Mouse (Mus musculus) lung, adult 2 months (tissue): ENCODE measurements around the gene Klk11.

Source experiments
- CTCF ChIP-seq: fragments of 200-500 bp; IDR thresholded peaks from 2 replicates; pipeline ENCODE4 v1.5.1; 2011; ENCODE audit warnings: mild to moderate bottlenecking, low read length, control low read depth; ENCODE audit not compliant: insufficient read depth
- POLR2A ChIP-seq: fragments of 200-500 bp; IDR thresholded peaks from 2 replicates; pipeline ENCODE4 v1.6.1; 2011; ENCODE audit warnings: low read depth, mild to moderate bottlenecking, control low read depth, low read length, borderline replicate concordance; ENCODE audit errors: extremely low read depth

DNA sequence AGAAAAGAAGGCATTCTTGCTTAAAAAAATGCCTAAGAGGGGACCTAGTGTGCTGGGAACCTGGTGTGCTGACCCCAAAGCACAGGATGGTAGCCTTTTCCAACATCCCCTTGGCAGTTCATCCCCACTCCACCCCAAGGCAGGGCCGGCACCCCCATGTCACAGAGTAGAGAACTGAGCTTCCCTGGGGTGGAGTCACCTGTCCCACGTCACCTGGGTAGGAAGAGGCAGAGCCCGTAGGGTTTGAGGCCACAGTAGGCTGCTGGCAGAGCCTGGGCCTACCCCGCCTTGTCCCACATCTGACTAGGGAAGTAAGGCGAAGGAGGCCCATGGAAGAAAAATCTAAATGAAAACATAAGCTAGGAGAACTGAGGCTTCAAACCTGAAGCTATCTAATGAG, at the start of gene Klk11:
- TF ChIP-seq POLR2A (no peak), CTCF (no peak)
